Mouse (Mus musculus) testis, adult 2 months (tissue): ENCODE results near the gene Rcc2.

ENCODE experiments used
- CTCF ChIP-seq: fragments of 200-500 bp; IDR thresholded peaks from 2 replicates; pipeline ENCODE4 v1.5.1; 2012; ENCODE audit warnings: low read depth, mild to moderate bottlenecking, inconsistent platforms, low read length, moderate library complexity; ENCODE audit not compliant: control insufficient read depth, insufficient read depth, insufficient replicate concordance
- POLR2A ChIP-seq: fragments of 200-500 bp; IDR thresholded peaks from 2 replicates; pipeline ENCODE4 v1.6.1; 2012; ENCODE audit warnings: low read depth, mild to moderate bottlenecking, inconsistent platforms, low read length, moderate library complexity; ENCODE audit not compliant: control insufficient read depth

DNA sequence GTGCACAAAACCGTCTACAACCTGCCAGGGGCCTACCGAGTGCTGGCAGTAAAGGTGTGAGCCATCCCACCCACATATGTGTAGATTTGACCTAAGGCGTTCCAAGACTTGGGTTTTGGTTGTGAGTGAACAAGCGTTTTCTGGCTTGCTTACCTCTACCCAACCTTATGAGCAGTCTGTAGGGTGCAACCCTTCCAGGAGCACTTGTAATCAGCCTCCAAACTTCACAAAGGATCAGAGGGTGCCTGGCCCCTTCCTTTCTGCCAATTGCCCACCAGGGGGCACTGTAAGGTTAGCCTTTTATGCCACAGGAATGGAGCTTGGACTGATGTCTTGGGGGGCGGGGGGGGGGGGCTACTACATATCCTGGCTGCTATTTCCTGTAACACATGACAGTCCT lies 23.5 kb downstream of the Rcc2 start:
- peak; percentile 47; the same call in 1 of the 2 replicates for TF ChIP-seq CTCF
- TF ChIP-seq POLR2A = no peak
